Mouse (Mus musculus) midbrain, postnatal 0 days (tissue): ENCODE results near the gene Stab2. TPM values are rescaled to one million over a fixed set of nuclear protein-coding genes. Genes with fewer than 3 reads are reported as not detected.

Source experiments
- ATAC-seq: fragments of 200-750 bp; cut with Nextera tagmentation; 2 replicates; pipeline ENCODE4 v1.8.0; 2017; ENCODE audit warnings: moderate number of reproducible peaks, mild to moderate bottlenecking, moderate TSS enrichment, moderate library complexity; ENCODE audit not compliant: low FRiP score
- DNase-seq: peaks from one replicate; pipeline ENCODE4 v3.0.0-alpha.2; 2015; ENCODE audit warnings: low spot score
- H3K27ac ChIP-seq: fragments of 300-500 bp; sonication (generic); 2 replicates; pipeline ENCODE4 v1.5.1; 2014; ENCODE audit warnings: low read depth, mild to moderate bottlenecking, low read length, mixed read lengths
- H3K27me3 ChIP-seq: fragments of 300-500 bp; sonication (generic); 2 replicates; pipeline ENCODE4 v1.6.1; 2014; ENCODE audit warnings: low read length, control low read depth, mixed read lengths; ENCODE audit not compliant: insufficient read depth
- H3K36me3 ChIP-seq: fragments of 300-500 bp; sonication (generic); 2 replicates; pipeline ENCODE4 v1.6.1; 2014; ENCODE audit warnings: low read length, control low read depth, mixed read lengths; ENCODE audit not compliant: insufficient read depth
- H3K4me1 ChIP-seq: fragments of 300-500 bp; sonication (generic); 2 replicates; pipeline ENCODE4 v1.6.1; 2014; ENCODE audit warnings: mild to moderate bottlenecking, control low read depth, antibody characterized with exemption, low read length, mixed read lengths; ENCODE audit not compliant: insufficient read depth
- H3K4me2 ChIP-seq: fragments of 300-500 bp; sonication (generic); 2 replicates; pipeline ENCODE4 v1.6.1; 2014; ENCODE audit warnings: low read depth, mild to moderate bottlenecking, low read length, mixed read lengths; ENCODE audit not compliant: poor library complexity, severe bottlenecking
- H3K4me3 ChIP-seq: fragments of 300-500 bp; sonication (generic); 2 replicates; pipeline ENCODE4 v1.5.1; 2014; ENCODE audit warnings: low read depth, mild to moderate bottlenecking, low read length, moderate library complexity
- H3K9ac ChIP-seq: fragments of 300-500 bp; sonication (generic); replicated peaks from 2 replicates; pipeline ENCODE4 v1.6.1; 2014; ENCODE audit warnings: mild to moderate bottlenecking, low read length, moderate library complexity, mixed read lengths; ENCODE audit not compliant: poor library complexity, severe bottlenecking
- H3K9me3 ChIP-seq: fragments of 300-500 bp; sonication (generic); 2 replicates; pipeline ENCODE4 v1.6.1; 2016; ENCODE audit warnings: low read length, control low read depth
- CTCF ChIP-seq: IDR thresholded peaks from 2 replicates; pipeline ENCODE4 v1.5.1; 2016; ENCODE audit warnings: antibody characterized with exemption, mild to moderate bottlenecking
- WGBS: fragments of 180-500 bp; shearing (Covaris S2); extraction: QIAGEN DNeasy Blood & Tissue Kit; methylation state at CpG from one replicate; pipeline ENCODE4 v1.1.7; 2014; 5-methylcytosine and 5-hydroxymethylcytosine counted together
- polyA plus RNA-seq: library from polyadenylated mRNA; unstranded; fragments of >200 nt; fragmentation: Nextera tagmentation; extraction: Ambion mirVana; gene quantifications from 2 replicates; pipeline ENCODE4 v1.2.1, GENCODE M21; 2015
- total RNA-seq: library from RNA; depleted of rRNA; stranded (reverse); fragments of >200 nt; gene quantifications from 2 replicates; pipeline ENCODE4 v1.2.3, GENCODE M21; 2014

Gene Stab2
- total and polyA plus RNA-seq, 2 experiments from 2014 or later = 0.05 to 0.41 TPM

DNA sequence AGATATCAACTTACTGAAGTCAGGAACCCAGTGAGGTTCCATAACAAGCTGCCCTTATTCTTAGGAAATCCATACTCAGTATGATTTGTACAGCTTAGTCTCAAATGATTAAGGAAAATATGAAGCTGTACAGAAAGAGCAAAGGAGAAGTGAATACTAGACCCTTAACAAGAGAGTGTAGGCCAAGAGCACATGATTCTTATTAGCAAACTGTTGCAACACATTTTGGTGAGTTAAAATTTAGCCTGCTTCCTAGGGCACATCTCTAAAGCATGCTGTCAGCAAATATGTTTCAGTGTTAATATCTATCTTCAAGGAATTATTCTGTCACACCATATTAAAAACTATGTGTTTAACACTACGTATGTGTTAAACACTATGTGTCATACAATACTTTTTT is 121.4 kb downstream of the Stab2 start:
- ATAC-seq (no peak), DNase-seq (no peak)
- H3K9me3 ChIP-seq = no peaks in the 10 kb centered on the region
- H3K4me1 ChIP-seq = no peaks in the 10 kb centered on the region
- no peaks in the 10 kb centered on the region for H3K36me3 ChIP-seq
- H3K4me2 ChIP-seq = no peak overlapping the region
- no peaks in the 10 kb centered on the region for H3K27me3 ChIP-seq
- WGBS = 98% methylated on average over 1 of the region's 1 CpGs
- TF ChIP-seq CTCF = no peak
- no peak overlapping the region for H3K9ac ChIP-seq
- no peak overlapping the region for H3K27ac ChIP-seq
- no peak overlapping the region for H3K4me3 ChIP-seq

DNA sequence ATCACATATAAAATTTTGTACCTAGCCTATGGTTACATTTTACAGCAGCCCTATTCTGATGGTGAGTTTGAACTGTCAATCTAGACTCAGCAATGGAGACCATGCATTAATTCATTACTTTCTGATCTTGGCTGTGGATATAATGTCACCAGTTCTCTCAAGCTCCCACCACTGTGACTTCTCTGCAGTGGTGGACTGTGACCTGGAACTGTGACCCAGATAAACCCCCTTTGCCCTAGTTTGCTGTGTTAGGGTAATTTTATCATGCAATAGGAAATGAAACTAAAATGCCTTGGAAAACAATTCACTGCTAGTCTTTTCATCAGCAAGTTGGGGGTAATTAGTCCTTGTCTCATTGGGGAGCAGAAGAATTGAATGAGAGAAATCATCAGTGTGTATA is 126.4 kb downstream of the Stab2 start:
- H3K27ac ChIP-seq = no peak overlapping the region
- no peak overlapping the region for H3K4me3 ChIP-seq
- DNase-seq = no peak
- H3K9me3 ChIP-seq = no peaks in the 10 kb centered on the region
- no peak for TF ChIP-seq CTCF
- H3K9ac ChIP-seq = no peak overlapping the region
- no peaks in the 10 kb centered on the region for H3K4me1 ChIP-seq
- no peak for ATAC-seq
- no peaks in the 10 kb centered on the region for H3K27me3 ChIP-seq
- H3K4me2 ChIP-seq = no peak overlapping the region
- no peaks in the 10 kb centered on the region for H3K36me3 ChIP-seq

DNA sequence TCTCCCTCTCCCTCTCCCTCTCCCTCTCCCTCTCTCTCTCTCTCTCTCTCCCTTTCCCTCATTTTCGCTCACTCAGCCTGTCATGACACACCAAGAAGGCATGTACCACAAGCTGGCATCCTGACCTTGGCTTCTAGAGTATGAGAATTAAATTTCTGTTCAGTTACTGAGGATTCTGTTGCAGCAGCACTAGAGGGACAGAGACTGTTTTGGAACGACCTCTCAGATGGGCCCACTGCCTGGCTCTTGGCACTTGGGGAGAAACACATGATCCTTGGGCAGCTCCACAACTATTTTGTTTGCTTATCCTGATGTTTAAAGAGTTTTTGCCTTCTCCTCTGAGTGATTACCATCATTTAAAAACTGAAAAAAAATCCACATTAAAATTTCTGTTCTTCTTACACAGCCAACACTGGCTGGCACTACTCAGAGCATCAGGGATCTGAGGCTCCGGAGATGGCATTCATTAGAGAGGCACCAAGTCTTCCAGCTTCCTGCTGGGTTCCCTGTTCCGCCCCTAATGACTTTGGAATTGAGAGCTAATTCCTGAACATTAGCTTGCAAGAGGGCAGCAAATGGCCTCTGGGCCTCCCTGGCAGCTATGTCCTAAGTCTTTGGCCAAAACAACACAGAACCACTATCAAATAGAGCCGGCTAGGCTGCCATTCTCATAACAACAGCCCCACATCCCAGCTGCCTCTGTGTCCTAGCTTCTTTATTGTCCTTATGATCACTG is 127.6 kb downstream of the Stab2 start:
- ATAC-seq (no peak), DNase-seq (peak; percentile 67)
- H3K4me2 ChIP-seq = no peak overlapping the region

DNA sequence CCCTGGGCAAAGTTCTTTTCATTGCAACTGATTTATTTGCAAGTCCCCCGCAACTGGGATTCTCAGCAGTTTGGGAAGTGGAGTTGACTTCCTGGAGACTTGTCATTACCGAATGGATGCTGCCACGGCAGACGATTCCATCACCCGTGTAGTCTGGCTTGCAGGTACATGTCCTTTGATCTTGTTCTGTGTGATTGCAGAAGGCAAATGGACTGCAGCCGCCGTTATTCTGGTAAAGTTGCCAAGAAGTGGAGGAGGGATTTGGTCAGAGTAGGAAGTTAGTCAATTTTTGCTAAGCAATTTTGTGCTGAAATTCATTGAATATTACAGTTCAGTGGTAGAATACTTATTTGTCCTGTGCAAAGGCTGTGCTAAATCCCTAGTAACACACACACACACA is 129.1 kb downstream of the Stab2 start:
- WGBS = 81% methylated on average over 7 of the region's 7 CpGs
- no peaks in the 10 kb centered on the region for H3K4me1 ChIP-seq
- no peaks in the 10 kb centered on the region for H3K9me3 ChIP-seq
- DNase-seq = no peak
- H3K4me2 ChIP-seq = no peak overlapping the region
- no peaks in the 10 kb centered on the region for H3K27me3 ChIP-seq
- no peak for TF ChIP-seq CTCF
- no peak overlapping the region for H3K9ac ChIP-seq
- no peak overlapping the region for H3K27ac ChIP-seq
- no peaks in the 10 kb centered on the region for H3K36me3 ChIP-seq
- no peak overlapping the region for H3K4me3 ChIP-seq
- no peak for ATAC-seq

More for the DNA sequence above, 127.6 kb downstream of the Stab2 start:
- 47% methylated on average over 5 of the region's 5 CpGs for WGBS
- no peak overlapping the region for H3K27ac ChIP-seq
- no peak for TF ChIP-seq CTCF
- H3K27me3 ChIP-seq = no peaks in the 10 kb centered on the region
- H3K9me3 ChIP-seq = no peaks in the 10 kb centered on the region
- no peaks in the 10 kb centered on the region for H3K4me1 ChIP-seq
- no peak overlapping the region for H3K4me3 ChIP-seq
- no peak overlapping the region for H3K9ac ChIP-seq
- no peaks in the 10 kb centered on the region for H3K36me3 ChIP-seq

DNA sequence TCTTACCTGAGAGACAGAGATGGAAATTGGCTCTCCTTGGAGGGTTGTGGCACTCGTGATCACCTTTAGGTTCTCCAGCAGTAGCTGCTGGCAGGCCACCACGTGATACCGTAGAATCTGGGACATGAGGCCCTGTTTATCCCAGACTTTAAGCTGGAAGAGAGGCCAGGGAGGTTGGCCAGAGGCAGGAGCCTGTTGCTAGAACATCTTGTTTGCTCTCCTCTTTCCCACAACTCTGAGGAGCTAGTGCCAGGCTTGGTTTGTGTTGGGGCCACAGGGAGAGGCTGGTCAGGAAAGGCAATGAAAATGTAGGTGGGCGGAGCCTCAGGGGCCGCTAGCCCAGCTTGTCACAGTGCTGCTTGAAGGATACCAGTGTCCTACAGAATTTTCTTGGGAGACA is 135.2 kb downstream of the Stab2 start:
- H3K9ac ChIP-seq = no peak overlapping the region
- H3K9me3 ChIP-seq = no peaks in the 10 kb centered on the region
- H3K4me3 ChIP-seq = no peak overlapping the region
- DNase-seq (no peak), ATAC-seq (no peak)
- no peak overlapping the region for H3K27ac ChIP-seq
- no peaks in the 10 kb centered on the region for H3K4me1 ChIP-seq
- H3K4me2 ChIP-seq = no peak overlapping the region
- H3K27me3 ChIP-seq = no peaks in the 10 kb centered on the region
- TF ChIP-seq CTCF = no peak
- 75% methylated on average over 5 of the region's 5 CpGs for WGBS
- no peaks in the 10 kb centered on the region for H3K36me3 ChIP-seq

DNA sequence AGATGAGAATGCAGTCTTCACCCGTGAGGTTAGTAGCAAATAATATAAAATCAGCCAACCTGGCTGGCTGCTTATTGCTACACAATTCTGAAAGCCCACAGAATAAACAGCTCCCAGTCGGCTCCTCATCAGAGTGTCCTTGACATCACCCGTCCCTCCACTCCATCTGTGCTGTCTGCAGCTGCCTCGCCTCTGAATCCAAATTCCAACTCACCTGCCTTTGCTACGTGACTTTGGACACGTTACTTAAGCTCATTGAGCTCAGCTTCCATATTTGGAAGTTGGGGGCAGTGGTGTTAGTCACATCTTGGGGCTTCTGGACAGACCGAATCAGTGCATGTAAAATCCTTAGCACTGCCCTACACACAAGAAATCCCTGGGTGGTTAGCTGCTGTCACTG is 135.7 kb downstream of the Stab2 start:
- H3K27ac ChIP-seq = no peak overlapping the region
- TF ChIP-seq CTCF = no peak
- no peak for DNase-seq
- H3K36me3 ChIP-seq = no peaks in the 10 kb centered on the region
- no peak for ATAC-seq
- H3K4me1 ChIP-seq = no peaks in the 10 kb centered on the region
- no peaks in the 10 kb centered on the region for H3K27me3 ChIP-seq
- WGBS = 81% methylated on average over 7 of the region's 7 CpGs
- no peak overlapping the region for H3K4me2 ChIP-seq
- H3K9me3 ChIP-seq = no peaks in the 10 kb centered on the region
- no peak overlapping the region for H3K9ac ChIP-seq
- H3K4me3 ChIP-seq = no peak overlapping the region
